Mouse (Mus musculus) thymus, postnatal 36 days (tissue): Measurements from ENCODE around the gene Ddo.

ENCODE experiments used
- DNase-seq, 2 experiments: peaks; one replicate each; pipeline ENCODE4 v3.0.0; 2022; ENCODE audit warnings: mixed read lengths in 2 of 2

Gene Ddo

GRCm38 (mm10) chr10:40719062-40719461 lies 89.3 kb downstream of the Ddo start:
- DNase-seq: no peak

DNA sequence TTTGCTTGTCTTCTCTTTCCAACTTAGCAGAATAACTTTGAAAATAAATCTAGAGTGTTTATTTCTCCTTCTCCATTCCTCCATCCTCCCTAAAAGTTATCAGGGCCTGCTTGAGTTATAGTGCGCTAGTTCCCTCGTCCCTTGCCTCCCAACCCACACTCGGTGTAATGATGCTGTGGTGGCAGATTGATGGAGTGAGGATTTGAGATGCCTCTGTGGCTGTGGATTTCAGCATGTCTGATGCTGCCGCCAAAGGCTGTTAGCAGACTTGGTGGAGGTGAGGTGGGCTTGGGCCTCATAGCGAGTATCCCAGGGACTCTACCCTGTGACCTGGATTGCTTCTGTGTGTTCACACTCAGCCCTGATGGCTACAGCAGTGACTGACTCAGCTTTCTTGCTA lies 91.1 kb downstream of the Ddo start:
- no peak for DNase-seq

GRCm38 (mm10) chr10:40724342-40724741 lies 94.5 kb downstream of the Ddo start:
- DNase-seq: no peak

DNA sequence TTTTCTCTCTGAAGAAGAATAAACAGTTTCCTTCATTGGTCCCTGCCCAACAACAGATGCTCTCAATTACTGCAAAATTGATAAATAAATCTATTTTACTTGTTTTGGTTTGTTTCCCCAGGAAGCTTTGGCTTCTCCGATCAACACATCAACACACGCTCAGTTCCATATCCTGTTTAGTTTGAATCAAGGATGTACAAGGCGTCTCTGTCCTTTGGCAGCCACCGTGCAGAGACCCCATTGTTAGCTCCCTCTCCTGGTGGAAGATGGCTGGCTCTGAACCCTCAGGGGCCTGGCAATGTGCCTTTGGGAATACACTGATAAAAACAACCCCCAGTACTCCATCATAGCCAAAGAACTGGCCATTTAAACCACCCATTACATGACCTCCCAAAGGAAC lies 95.3 kb downstream of the Ddo start:
- no peak for DNase-seq

DNA sequence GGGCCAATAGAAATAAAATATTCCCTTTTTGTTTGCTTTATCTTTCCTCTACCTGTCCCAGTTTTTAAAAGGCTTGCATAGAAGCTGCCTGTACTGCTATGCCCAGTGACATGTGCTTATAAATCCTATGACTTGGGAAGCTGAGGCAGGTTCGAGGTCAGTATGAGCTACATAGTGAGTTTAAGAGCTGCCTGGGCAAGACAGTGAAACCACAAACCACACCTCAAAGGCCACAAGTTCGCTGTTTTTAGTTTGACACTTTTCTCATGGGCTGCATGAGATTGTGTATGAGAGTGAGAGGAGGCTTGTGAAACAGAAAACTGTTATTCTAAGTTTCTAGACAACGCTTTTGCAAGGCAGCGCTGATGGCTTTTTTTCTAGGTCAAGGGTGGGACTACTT lies 95.7 kb downstream of the Ddo start:
- no peak for DNase-seq

- no peak for DNase-seq
These were observed 96.6 kb downstream of the Ddo start for GRCm38 (mm10) chr10:40726288-40726902.

GRCm38 (mm10) chr10:40726989-40727388 lies 97.2 kb downstream of the Ddo start:
- DNase-seq: no peak

DNA sequence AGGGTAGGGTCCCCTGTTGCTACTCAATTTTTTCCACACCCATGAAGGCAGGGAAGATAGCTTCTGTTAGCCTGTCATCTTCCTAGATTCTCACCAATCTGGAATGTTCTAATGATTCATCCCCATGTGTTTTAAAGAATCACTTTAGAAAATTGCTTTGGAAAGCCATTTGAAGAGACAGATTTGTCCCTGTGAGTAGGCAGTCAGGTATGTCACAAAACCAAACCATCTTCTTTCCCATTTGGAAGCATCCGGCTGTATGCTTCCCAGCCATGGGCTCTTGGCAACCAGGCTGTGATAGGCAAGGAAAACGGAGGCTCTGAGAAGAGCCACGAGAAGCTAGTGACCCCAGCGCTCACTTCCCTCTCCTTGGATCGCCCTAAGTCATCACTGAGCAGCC lies 100.4 kb downstream of the Ddo start:
- no peak for DNase-seq
